Mouse (Mus musculus) testis, postnatal 10 days (tissue): ENCODE results near the gene Tmem116.

Experiments
- DNase-seq: peaks from one replicate; pipeline ENCODE4 v3.0.0; 2021; ENCODE audit warnings: low spot score

Tmem116 gene

GRCm38 (mm10) chr5:121540066-121540465, 88.4 kb downstream of the Tmem116 start:
- DNase-seq = no peak

GRCm38 (mm10) chr5:121541235-121541634, 89.5 kb downstream of the Tmem116 start:
- no peak for DNase-seq

GRCm38 (mm10) chr5:121543370-121543769, 91.7 kb downstream of the Tmem116 start:
- no peak for DNase-seq

GRCm38 (mm10) chr5:121544910-121545792, 93.5 kb downstream of the Tmem116 start, which contains the start of the genes Adam1a and Gm42878:
Gene Adam1a (minus strand): TSS chr5:121545482.
Gene Gm42878 (minus strand): TSS chr5:121545482.
- DNase-seq = peak; percentile 71

- DNase-seq = peak; percentile 98
Measured at GRCm38 (mm10) chr5:121545793-121546529, 94.3 kb downstream of the Tmem116 start, which contains the start of gene Mapkapk5. Gene Mapkapk5 (minus strand): TSS chr5:121545905.

GRCm38 (mm10) chr5:121546530-121546895, 94.8 kb downstream of the Tmem116 start:
- DNase-seq = peak; percentile 79

GRCm38 (mm10) chr5:121547084-121547483, 95.4 kb downstream of the Tmem116 start:
- no peak for DNase-seq

GRCm38 (mm10) chr5:121549196-121549595, 97.5 kb downstream of the Tmem116 start:
- DNase-seq = no peak

- no peak for DNase-seq
Measured at GRCm38 (mm10) chr5:121562436-121562835, 110.7 kb downstream of the Tmem116 start.

GRCm38 (mm10) chr5:121564468-121564895, 112.8 kb downstream of the Tmem116 start:
- peak; percentile 95 for DNase-seq

- no peak for DNase-seq
Measured at GRCm38 (mm10) chr5:121566035-121566681, 114.5 kb downstream of the Tmem116 start.

GRCm38 (mm10) chr5:121569881-121570420, 118.3 kb downstream of the Tmem116 start:
- DNase-seq = no peak

- DNase-seq = no peak
Measured at GRCm38 (mm10) chr5:121570787-121571186, 119.1 kb downstream of the Tmem116 start.
